Comparison of ENCODE assay signal across 9 mouse cellular contexts in the genomic region with DNA sequence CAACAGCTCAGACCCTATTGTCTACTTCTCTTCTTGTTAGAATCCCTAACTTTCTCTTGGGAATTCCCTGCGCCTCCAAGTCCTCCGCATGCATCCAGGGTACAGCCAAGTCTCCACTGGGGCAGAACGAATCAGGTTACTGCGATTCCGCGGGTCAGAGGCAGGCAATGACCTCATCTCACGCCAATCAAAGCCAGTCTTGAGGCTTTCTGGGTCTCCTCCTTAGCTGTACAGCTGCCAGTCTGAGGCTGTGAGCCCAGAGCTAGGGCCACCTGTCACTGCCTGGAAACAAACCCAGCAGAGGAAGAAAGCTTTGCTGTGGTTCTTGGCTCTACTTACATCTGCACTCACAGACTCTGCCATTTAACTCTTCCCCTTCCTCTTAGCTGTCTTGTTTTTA. TPM values are rescaled to one million over a fixed set of nuclear protein-coding genes. Genes with fewer than 3 reads are reported as not detected.
A peak's percentile ranks its signal among the peaks of the same experiment; 100 is the strongest.
DNase-seq lines count a peak whose midpoint lies in the region; ATAC-seq lines count a peak whose summit lies in the region.
"Had no signal": no experiment of that assay in that cellular context is flagged by ENCODE, and none has a peak within 500 bp of the region (broad histone marks: within the 10 kb centered on the region; RNA-seq: fewer than 3 reads in every experiment).

No protein-coding gene starts in this region.

- H3K9ac ChIP-seq in heart, embryonic 16.5 days (ENCODE audit: low read length) = no peak overlapping the region
- H3K9ac ChIP-seq in limb, embryonic 15.5 days = no peak overlapping the region

- H3K27me3 ChIP-seq in heart, embryonic 16.5 days (ENCODE audit: control insufficient read depth, insufficient read depth, low read length) = no peaks in the 10 kb centered on the region
- 0 out of 2 replicates have a peak, but pooled peaks cover 3% of the 10 kb centered on the region for H3K27me3 ChIP-seq in limb, embryonic 15.5 days

- peak overlapping the region; percentile 35; the same call in 1 of the 2 replicates for H3K27ac ChIP-seq in heart, embryonic 16.5 days (ENCODE audit: low read length)
- H3K27ac ChIP-seq in limb, embryonic 15.5 days = no peak overlapping the region

- 44% methylated on average over 7 of the region's 7 CpGs for WGBS in heart, embryonic 16.5 days
- 32% methylated on average over 7 of the region's 7 CpGs for WGBS in limb, embryonic 15.5 days

- H3K4me2 ChIP-seq in heart, embryonic 16.5 days (ENCODE audit: low read depth, low read length) = no peak overlapping the region
- no peak overlapping the region for H3K4me2 ChIP-seq in limb, embryonic 15.5 days

- no peak overlapping the region for H3K4me3 ChIP-seq in heart, embryonic 16.5 days (ENCODE audit: low read length)
- no peak overlapping the region for H3K4me3 ChIP-seq in limb, embryonic 15.5 days

- DNase-seq in cerebellum, postnatal 25 days = peak; percentile 46 to 62
- no peak for DNase-seq in cerebellum, adult 11 months
- peak; percentile 46 for DNase-seq in R1 (ENCODE audit: low read depth, low spot score)
- no peak for DNase-seq in lung, postnatal 25 days (ENCODE audit: low spot score)
- no peak for DNase-seq in left cerebral cortex, adult 8-10 months (ENCODE audit: low spot score in 2 of 2)

- peak; percentile 74 for ATAC-seq in heart, embryonic 16.5 days (replicated peaks; ENCODE audit: extremely low read depth, insufficient read depth, low FRiP score)
- 0 out of 2 replicates have a peak, but pooled peaks have one; percentile 60 for ATAC-seq in limb, embryonic 15.5 days (ENCODE audit: insufficient number of reproducible peaks, low FRiP score, low TSS enrichment, low read depth)
- no peak for ATAC-seq in erythroid progenitor cell, adult 5-6 weeks (replicated peaks; ENCODE audit: low FRiP score, poor library complexity, severe bottlenecking)

- H3K36me3 ChIP-seq in heart, embryonic 16.5 days (ENCODE audit: control insufficient read depth, insufficient read depth) = peaks cover 14% of the 10 kb centered on the region
- peaks cover 34% of the 10 kb centered on the region for H3K36me3 ChIP-seq in limb, embryonic 15.5 days

- peaks cover 12% of the 10 kb centered on the region for H3K9me3 ChIP-seq in heart, embryonic 16.5 days (replicated peaks; ENCODE audit: control insufficient read depth, low read length)
- H3K9me3 ChIP-seq in limb, embryonic 15.5 days = no peaks in the 10 kb centered on the region

- no peaks in the 10 kb centered on the region for H3K4me1 ChIP-seq in heart, embryonic 16.5 days (ENCODE audit: control insufficient read depth, insufficient read depth, low read length)
- H3K4me1 ChIP-seq in limb, embryonic 15.5 days = no peaks in the 10 kb centered on the region

RNA-seq across cellular contexts. Expression of a gene that starts 21.5 kb away (rescaled TPM):
- polyA plus RNA-seq in heart, embryonic 16.5 days (2015; fragmentation: Nextera tagmentation; extraction: Ambion mirVana) = 63.5 and 86.0 TPM in 2 replicates
- polyA plus RNA-seq in limb, embryonic 15.5 days (2015; fragmentation: Nextera tagmentation; extraction: Ambion mirVana) = 66.0 and 74.2 TPM in 2 replicates
- total RNA-seq in left cerebral cortex, adult 8-10 months (2022) = 10 to 100 TPM; 41.9 to 51.1 (median 44.6) TPM
- not detected in 2 replicates for total RNA-seq in erythroid progenitor cell, adult 5-6 weeks (2015; ENCODE audit: low replicate concordance)
- total RNA-seq in erythroid progenitor cell, adult 5-6 weeks (2017; ENCODE audit: low replicate concordance) = 0.61 TPM in 1 of 2 replicates, not detected in the other

RNA-seq across cellular contexts. Expression of a gene that starts 39.9 kb away (rescaled TPM):
- 22.3 and 24.1 TPM in 2 replicates for polyA plus RNA-seq in heart, embryonic 16.5 days (2015; fragmentation: Nextera tagmentation; extraction: Ambion mirVana)
- 33.6 and 36.4 TPM in 2 replicates for polyA plus RNA-seq in limb, embryonic 15.5 days (2015; fragmentation: Nextera tagmentation; extraction: Ambion mirVana)
- total RNA-seq in left cerebral cortex, adult 8-10 months (2022) = 10 to 100 TPM; 20.7 to 25.9 (median 23.1) TPM
- total RNA-seq in erythroid progenitor cell, adult 5-6 weeks (2015; ENCODE audit: low replicate concordance) = 11.5 and 20.5 TPM in 2 replicates
- total RNA-seq in erythroid progenitor cell, adult 5-6 weeks (2017; ENCODE audit: low replicate concordance) = 4.7 and 5.1 TPM in 2 replicates

RNA-seq across cellular contexts. Expression of a gene that starts 41.3 kb away (rescaled TPM):
- 0.46 TPM in 1 of 2 replicates, not detected in the other for polyA plus RNA-seq in heart, embryonic 16.5 days (2015; fragmentation: Nextera tagmentation; extraction: Ambion mirVana)
- 0.31 and 0.67 TPM in 2 replicates for polyA plus RNA-seq in limb, embryonic 15.5 days (2015; fragmentation: Nextera tagmentation; extraction: Ambion mirVana)
- total RNA-seq in left cerebral cortex, adult 8-10 months (2022) = not detected
- 8.0 TPM in 1 of 2 replicates, not detected in the other for total RNA-seq in erythroid progenitor cell, adult 5-6 weeks (2015; ENCODE audit: low replicate concordance)
- not detected in 2 replicates for total RNA-seq in erythroid progenitor cell, adult 5-6 weeks (2017; ENCODE audit: low replicate concordance)
- total RNA-seq: left cerebral cortex, postnatal 10 days had no signal

RNA-seq across cellular contexts. Expression of a gene that starts 57.7 kb away (rescaled TPM):
- polyA plus RNA-seq in heart, embryonic 16.5 days (2015; fragmentation: Nextera tagmentation; extraction: Ambion mirVana) = 8.7 and 10.2 TPM in 2 replicates
- polyA plus RNA-seq in limb, embryonic 15.5 days (2015; fragmentation: Nextera tagmentation; extraction: Ambion mirVana) = 38.9 and 41.7 TPM in 2 replicates
- total RNA-seq in left cerebral cortex, adult 8-10 months (2022) = 10 to 100 TPM; 89.4 to 99.0 (median 95.1) TPM
- total RNA-seq in erythroid progenitor cell, adult 5-6 weeks (2015; ENCODE audit: low replicate concordance) = 0.72 TPM in 1 of 2 replicates, not detected in the other
- total RNA-seq in erythroid progenitor cell, adult 5-6 weeks (2017; ENCODE audit: low replicate concordance) = under 0.01 and 2.0 TPM in 2 replicates

Comparison
In these comparisons a context has a peak if more than half of its experiments do, and no peak if none do; other contexts are left out.
1. DNase-seq: peak in cerebellum, postnatal 25 days (2 of 2) and R1 (single experiment); none in cerebellum, adult 11 months (single experiment), lung, postnatal 25 days (single experiment) and left cerebral cortex, adult 8-10 months (0 of 2).
2. RNA of a gene that starts 21.5 kb away (total RNA-seq): 41.9 to 51.1 TPM in left cerebral cortex, adult 8-10 months; 0.61 TPM in erythroid progenitor cell, adult 5-6 weeks; every median in the first group is over 10 times any median in the second.